Mouse (Mus musculus): ENCODE measurements around the gene Bud13.

DNA sequence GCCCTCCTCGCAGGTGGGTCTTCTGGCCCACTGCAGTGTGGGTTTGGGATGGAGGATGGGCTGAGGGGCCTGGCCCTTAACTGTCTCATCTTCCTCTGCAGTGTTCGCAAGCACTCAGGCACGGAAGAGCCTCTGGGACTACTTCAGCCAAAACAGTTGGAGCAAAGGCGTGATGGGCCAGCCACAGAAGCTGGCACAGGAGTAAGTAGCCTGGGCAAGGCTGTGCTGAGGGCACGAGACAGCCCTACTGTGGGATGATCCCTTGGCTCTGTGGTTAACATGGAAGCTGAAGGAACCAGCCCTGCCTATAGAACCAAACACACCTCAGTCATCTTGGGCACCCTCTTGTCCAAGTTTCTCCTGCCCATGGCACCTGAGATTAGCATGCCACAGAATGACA is 13.7 kb upstream of the Bud13 start:
- TF ChIP-seq CTCF (IDR thresholded peaks at IDR 0.05; ENCODE audit: extremely low read depth, insufficient read depth, insufficient read length, insufficient replicate concordance), result no peak
- TF ChIP-seq POLR2A (IDR thresholded peaks at IDR 0.05; ENCODE audit: low read depth, low read length), result no peak

Data from spleen, adult 2 months (tissue).